Mouse (Mus musculus) heart, embryonic 12.5 days (tissue): Measurements from ENCODE around the gene Gm17617. TPM values are rescaled to one million over a fixed set of nuclear protein-coding genes. Genes with fewer than 3 reads are reported as not detected.

Experiments used
- ATAC-seq: fragments of 200-750 bp; cut with Nextera tagmentation; 2 replicates; pipeline ENCODE4 v1.8.0; 2017; ENCODE audit warnings: moderate TSS enrichment, moderate library complexity; ENCODE audit not compliant: insufficient number of reproducible peaks, low FRiP score
- H3K27ac ChIP-seq: fragments of 300-500 bp; sonication (generic); 2 replicates; pipeline ENCODE4 v1.5.1; 2016; ENCODE audit warnings: mild to moderate bottlenecking, moderate library complexity; ENCODE audit not compliant: poor library complexity, severe bottlenecking
- H3K27me3 ChIP-seq: fragments of 300-500 bp; sonication (generic); replicated peaks from 2 replicates; pipeline ENCODE4 v1.6.1; 2016; ENCODE audit warnings: mild to moderate bottlenecking, moderate library complexity
- H3K36me3 ChIP-seq: fragments of 300-500 bp; sonication (generic); 2 replicates; pipeline ENCODE4 v1.6.1; 2016; ENCODE audit warnings: mild to moderate bottlenecking, moderate library complexity
- H3K4me1 ChIP-seq: fragments of 300-500 bp; sonication (generic); replicated peaks from 2 replicates; pipeline ENCODE4 v1.6.1; 2016; ENCODE audit warnings: mild to moderate bottlenecking
- H3K4me2 ChIP-seq: fragments of 300-500 bp; sonication (generic); 2 replicates; pipeline ENCODE4 v1.6.1; 2016; ENCODE audit warnings: mild to moderate bottlenecking, moderate library complexity
- H3K4me3 ChIP-seq: fragments of 300-500 bp; sonication (generic); 2 replicates; pipeline ENCODE4 v1.5.1; 2016; ENCODE audit warnings: mild to moderate bottlenecking
- H3K9ac ChIP-seq: fragments of 300-500 bp; sonication (generic); 2 replicates; pipeline ENCODE4 v1.6.1; 2016; ENCODE audit warnings: mild to moderate bottlenecking, moderate library complexity
- H3K9me3 ChIP-seq: fragments of 300-500 bp; sonication (generic); replicated peaks from 2 replicates; pipeline ENCODE4 v1.6.1; 2016; ENCODE audit warnings: mild to moderate bottlenecking, moderate library complexity
- WGBS: fragments of 180-500 bp; shearing (Covaris S2); methylation state at CpG from one replicate; pipeline ENCODE4 v1.1.7; 2016; 5-methylcytosine and 5-hydroxymethylcytosine counted together
- polyA plus RNA-seq: library from polyadenylated mRNA; unstranded; fragments of >200 nt; fragmentation: Nextera tagmentation; extraction: Ambion mirVana; gene quantifications from 2 replicates; pipeline ENCODE4 v1.2.1, GENCODE M21; 2016

Gene Gm17617
- not detected in 2 replicates for polyA plus RNA-seq

- ATAC-seq: no peak
- no peak within 1 kb of the TSS for H3K4me2 ChIP-seq
- 92% methylated on average over 2 of the region's 2 CpGs for WGBS
- no peaks in the 10 kb centered on the region for H3K9me3 ChIP-seq
- peaks cover 59% of the 10 kb centered on the region for H3K36me3 ChIP-seq
- no peak within 1 kb of the TSS for H3K4me3 ChIP-seq
- no peak within 1 kb of the TSS for H3K9ac ChIP-seq
- peaks cover 5% of the 10 kb centered on the region; the same call in 1 of the 2 replicates for H3K4me1 ChIP-seq
- no peak within 1 kb of the TSS for H3K27ac ChIP-seq
- H3K27me3 ChIP-seq: no peaks in the 10 kb centered on the region
Measured at GRCm38 (mm10) chr13:55133448-55133847, at the start of gene Gm17617. Gene Gm17617 (minus strand): TSS chr13:55133548.

GRCm38 (mm10) chr13:55182173-55182894 lies 49.0 kb upstream of the Gm17617 start:
- H3K4me2 ChIP-seq: peak overlapping the region; percentile 71
- peak overlapping the region; percentile 55 for H3K9ac ChIP-seq
- no peaks in the 10 kb centered on the region for H3K36me3 ChIP-seq
- 3% methylated on average over 23 of the region's 23 CpGs for WGBS
- no peaks in the 10 kb centered on the region for H3K27me3 ChIP-seq
- 0 out of 2 replicates have a peak, but pooled peaks cover 2% of the 10 kb centered on the region for H3K9me3 ChIP-seq
- H3K4me1 ChIP-seq: peaks cover 10% of the 10 kb centered on the region; the same call in 1 of the 2 replicates
- H3K4me3 ChIP-seq: peak overlapping the region; percentile 44
- H3K27ac ChIP-seq: peak overlapping the region; percentile 79
- ATAC-seq: peak; percentile 91

DNA sequence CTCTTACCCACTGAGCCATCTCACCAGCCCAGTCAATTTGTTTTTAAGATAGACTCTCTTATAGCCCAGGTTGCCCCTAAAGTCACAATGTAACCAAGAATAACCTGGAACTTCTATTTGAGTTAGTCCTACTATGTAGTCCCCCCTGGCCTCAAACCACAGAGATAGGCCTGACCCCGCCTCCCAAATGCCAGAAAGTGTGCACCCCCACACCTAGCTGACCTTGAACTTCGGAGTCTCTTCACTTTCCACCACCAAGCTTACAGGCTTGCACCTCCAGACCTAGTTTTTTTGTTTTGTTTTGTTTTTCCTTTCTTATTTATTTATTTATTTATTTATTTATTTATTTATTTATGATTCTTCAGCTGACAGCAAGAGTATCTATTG lies 48.4 kb upstream of the Gm17617 start:
- no peak for ATAC-seq
- no peaks in the 10 kb centered on the region for H3K36me3 ChIP-seq
- H3K4me1 ChIP-seq: peaks cover 10% of the 10 kb centered on the region; the same call in 1 of the 2 replicates
- peak overlapping the region; percentile 71 for H3K4me2 ChIP-seq
- H3K4me3 ChIP-seq: peak overlapping the region; percentile 44; the same call in 1 of the 2 replicates
- 66% methylated on average over 2 of the region's 2 CpGs for WGBS
- H3K27ac ChIP-seq: no peak overlapping the region
- H3K27me3 ChIP-seq: no peaks in the 10 kb centered on the region
- H3K9ac ChIP-seq: no peak overlapping the region
- 0 out of 2 replicates have a peak, but pooled peaks cover 2% of the 10 kb centered on the region for H3K9me3 ChIP-seq

- no peak for ATAC-seq
- Histone ChIP-seq H3K9me3 (0 out of 2 replicates have a peak, but pooled peaks cover 2% of the 10 kb centered on the region), H3K27me3 (no peaks in the 10 kb centered on the region), H3K27ac (no peak overlapping the region), H3K9ac (no peak overlapping the region), H3K4me3 (no peak overlapping the region), H3K4me1 (peaks cover 10% of the 10 kb centered on the region; the same call in 1 of the 2 replicates), H3K4me2 (no peak overlapping the region), H3K36me3 (no peaks in the 10 kb centered on the region)
- WGBS: 87% methylated on average over 3 of the region's 3 CpGs
Measured at GRCm38 (mm10) chr13:55179591-55179990, 46.2 kb upstream of the Gm17617 start.

- H3K36me3 ChIP-seq: no peaks in the 10 kb centered on the region
- no peak overlapping the region for H3K4me2 ChIP-seq
- WGBS: 26% methylated on average over 2 of the region's 2 CpGs
- H3K27ac ChIP-seq: no peak overlapping the region
- H3K4me3 ChIP-seq: no peak overlapping the region
- H3K9me3 ChIP-seq: 0 out of 2 replicates have a peak, but pooled peaks cover 2% of the 10 kb centered on the region
- no peak overlapping the region for H3K9ac ChIP-seq
- H3K4me1 ChIP-seq: peaks cover 10% of the 10 kb centered on the region; the same call in 1 of the 2 replicates
- no peak for ATAC-seq
- 0 out of 2 replicates have a peak, but pooled peaks cover 4% of the 10 kb centered on the region for H3K27me3 ChIP-seq
Measured at GRCm38 (mm10) chr13:55178556-55178955, 45.2 kb upstream of the Gm17617 start.

DNA sequence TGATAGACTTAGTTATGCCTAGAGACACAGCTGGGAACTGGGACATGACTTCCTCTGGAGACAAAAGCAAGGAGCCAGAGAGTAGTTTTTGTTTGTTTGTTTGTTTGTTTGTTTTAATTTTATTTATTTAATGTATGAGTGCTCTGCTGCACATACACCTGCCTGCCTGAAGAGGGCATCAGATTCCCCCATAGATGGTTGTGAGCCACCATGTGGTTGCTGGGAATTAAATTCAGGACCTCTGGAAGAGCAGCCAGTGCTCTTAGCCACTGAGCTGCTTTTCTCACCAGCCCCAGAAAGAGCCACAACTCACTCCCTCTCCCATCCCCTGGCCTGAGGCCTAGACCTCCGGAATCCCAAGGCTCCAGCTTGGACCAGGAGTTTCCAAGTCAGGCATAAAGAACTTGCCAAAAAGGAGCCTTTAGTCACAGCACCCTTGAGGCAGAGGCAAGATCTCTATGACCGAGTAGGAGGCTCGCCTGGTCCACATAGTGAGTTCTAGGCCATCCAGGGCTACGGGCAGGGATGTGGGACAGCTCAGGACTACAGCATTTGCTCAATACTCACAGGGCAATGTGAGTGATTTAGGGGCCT lies 44.7 kb upstream of the Gm17617 start:
- peaks cover 10% of the 10 kb centered on the region; the same call in 1 of the 2 replicates for H3K4me1 ChIP-seq
- H3K36me3 ChIP-seq: no peaks in the 10 kb centered on the region
- no peak overlapping the region for H3K9ac ChIP-seq
- 0 out of 2 replicates have a peak, but pooled peaks cover 4% of the 10 kb centered on the region for H3K27me3 ChIP-seq
- H3K27ac ChIP-seq: no peak overlapping the region
- H3K4me2 ChIP-seq: no peak overlapping the region
- WGBS: 70% methylated on average over 4 of the region's 4 CpGs
- H3K9me3 ChIP-seq: 0 out of 2 replicates have a peak, but pooled peaks cover 2% of the 10 kb centered on the region
- H3K4me3 ChIP-seq: no peak overlapping the region
- ATAC-seq: no peak

- no peaks in the 10 kb centered on the region for H3K36me3 ChIP-seq
- no peak overlapping the region for H3K4me2 ChIP-seq
- 0 out of 2 replicates have a peak, but pooled peaks cover 2% of the 10 kb centered on the region for H3K9me3 ChIP-seq
- H3K9ac ChIP-seq: no peak overlapping the region
- no peak overlapping the region for H3K27ac ChIP-seq
- H3K27me3 ChIP-seq: 0 out of 2 replicates have a peak, but pooled peaks cover 4% of the 10 kb centered on the region
- peaks cover 16% of the 10 kb centered on the region for H3K4me1 ChIP-seq
- no peak for ATAC-seq
- no peak overlapping the region for H3K4me3 ChIP-seq
- WGBS: 70% methylated on average over 6 of the region's 6 CpGs
Measured at GRCm38 (mm10) chr13:55176265-55176664, 42.9 kb upstream of the Gm17617 start.

GRCm38 (mm10) chr13:55174347-55174746 lies 41.0 kb upstream of the Gm17617 start:
- 70% methylated on average over 11 of the region's 11 CpGs for WGBS
- peaks cover 18% of the 10 kb centered on the region for H3K4me1 ChIP-seq
- no peak overlapping the region for H3K4me2 ChIP-seq
- 0 out of 2 replicates have a peak, but pooled peaks cover 6% of the 10 kb centered on the region for H3K9me3 ChIP-seq
- H3K9ac ChIP-seq: no peak overlapping the region
- ATAC-seq: no peak
- no peaks in the 10 kb centered on the region for H3K36me3 ChIP-seq
- H3K4me3 ChIP-seq: no peak overlapping the region
- no peak overlapping the region for H3K27ac ChIP-seq
- 0 out of 2 replicates have a peak, but pooled peaks cover 4% of the 10 kb centered on the region for H3K27me3 ChIP-seq

GRCm38 (mm10) chr13:55172336-55172770 lies 39.0 kb upstream of the Gm17617 start:
- Histone ChIP-seq H3K4me1 (peaks cover 14% of the 10 kb centered on the region), H3K36me3 (no peaks in the 10 kb centered on the region), H3K4me2 (peak overlapping the region; percentile 67), H3K27ac (no peak overlapping the region), H3K9ac (no peak overlapping the region; the same call in 1 of the 2 replicates), H3K9me3 (0 out of 2 replicates have a peak, but pooled peaks cover 6% of the 10 kb centered on the region), H3K4me3 (peak overlapping the region; percentile 27; the same call in 1 of the 2 replicates), H3K27me3 (0 out of 2 replicates have a peak, but pooled peaks cover 4% of the 10 kb centered on the region)
- no peak for ATAC-seq
- WGBS: 46% methylated on average over 7 of the region's 7 CpGs

DNA sequence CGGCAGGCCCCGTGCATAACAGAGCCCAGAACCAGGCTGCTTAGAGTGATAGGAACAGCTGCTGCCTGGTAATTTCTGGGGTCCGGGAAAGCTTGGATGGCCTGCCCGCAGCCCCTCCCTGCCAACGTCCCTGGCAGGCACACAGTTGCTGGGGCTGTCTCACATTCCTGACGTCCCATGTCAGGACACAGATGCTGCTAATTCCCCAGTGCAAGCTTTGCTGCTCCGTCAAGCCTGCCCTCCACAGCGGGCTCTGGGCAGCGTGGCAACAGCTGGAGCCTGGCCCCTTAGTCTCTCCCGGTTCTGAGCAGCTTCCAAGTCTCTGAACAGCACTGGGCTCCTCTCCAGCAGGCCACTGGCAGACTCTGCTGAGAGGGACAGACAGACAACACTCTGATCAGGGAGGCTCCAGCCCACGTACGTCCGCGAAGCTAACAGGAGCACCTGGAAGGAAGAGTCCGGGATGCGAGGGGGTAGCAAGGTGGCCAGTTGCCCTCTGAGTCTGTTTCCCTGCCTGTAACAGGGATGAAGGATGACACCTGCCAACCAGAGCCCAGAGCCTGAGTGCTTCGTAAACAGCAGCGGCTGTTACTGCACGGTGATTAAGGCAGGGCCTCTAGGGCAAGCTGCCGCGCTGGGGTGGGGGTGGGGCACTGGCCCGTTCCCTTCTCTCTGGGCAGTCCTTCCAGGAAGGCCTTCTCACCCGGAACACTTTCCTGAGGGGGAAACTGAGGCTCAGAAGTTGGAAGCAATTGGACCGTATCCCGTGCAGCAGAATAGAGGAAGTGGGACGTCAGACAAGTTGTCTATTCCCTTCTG lies 38.4 kb upstream of the Gm17617 start:
- peak; percentile 23; the same call in 1 of the 2 replicates for ATAC-seq
- H3K4me1 ChIP-seq: peaks cover 14% of the 10 kb centered on the region
- peak overlapping the region; percentile 67 for H3K4me2 ChIP-seq
- 0 out of 2 replicates have a peak, but pooled peaks cover 4% of the 10 kb centered on the region for H3K27me3 ChIP-seq
- H3K9me3 ChIP-seq: 0 out of 2 replicates have a peak, but pooled peaks cover 6% of the 10 kb centered on the region
- WGBS: 18% methylated on average over 26 of the region's 26 CpGs
- H3K36me3 ChIP-seq: no peaks in the 10 kb centered on the region
- peak overlapping the region; percentile 27 for H3K4me3 ChIP-seq
- 0 out of 2 replicates have a peak overlapping the region, but pooled peaks have one; percentile 1 for H3K27ac ChIP-seq
- H3K9ac ChIP-seq: peak overlapping the region; percentile 29
